Mouse (Mus musculus) limb, embryonic 15.5 days (tissue): ENCODE data around the gene Rnf169. TPM values are rescaled to one million over a fixed set of nuclear protein-coding genes. Genes with fewer than 3 reads are reported as not detected.
"Not testable (repeated sequence)": the region's sequence is repeated elsewhere in the genome, so short reads cannot be mapped to it uniquely, and the experiment has no call there.

ENCODE experiments used
- ATAC-seq: fragments of 200-750 bp; cut with Nextera tagmentation; 2 replicates; pipeline ENCODE4 v1.8.0; 2017; ENCODE audit warnings: low read depth, moderate TSS enrichment; ENCODE audit not compliant: insufficient number of reproducible peaks, low FRiP score, low TSS enrichment
- H3K27ac ChIP-seq: fragments of 300-500 bp; sonication (generic); 2 replicates; pipeline ENCODE4 v1.5.1; 2015; ENCODE audit warnings: moderate library complexity, mild to moderate bottlenecking, inconsistent platforms
- H3K27me3 ChIP-seq: fragments of 300-500 bp; sonication (generic); 2 replicates; pipeline ENCODE4 v1.6.1; 2015; ENCODE audit warnings: inconsistent platforms
- H3K36me3 ChIP-seq: fragments of 300-500 bp; sonication (generic); 2 replicates; pipeline ENCODE4 v1.6.1; 2015; ENCODE audit warnings: inconsistent platforms
- H3K4me1 ChIP-seq: fragments of 300-500 bp; sonication (generic); 2 replicates; pipeline ENCODE4 v1.6.1; 2015; ENCODE audit warnings: inconsistent platforms
- H3K4me2 ChIP-seq: fragments of 300-500 bp; sonication (generic); 2 replicates; pipeline ENCODE4 v1.6.1; 2015; ENCODE audit warnings: mild to moderate bottlenecking, inconsistent platforms
- H3K4me3 ChIP-seq: fragments of 300-500 bp; sonication (generic); 2 replicates; pipeline ENCODE4 v1.5.1; 2015; ENCODE audit warnings: mild to moderate bottlenecking, inconsistent platforms
- H3K9ac ChIP-seq: fragments of 300-500 bp; sonication (generic); 2 replicates; pipeline ENCODE4 v1.6.1; 2015; ENCODE audit warnings: inconsistent platforms
- H3K9me3 ChIP-seq: fragments of 300-500 bp; sonication (generic); 2 replicates; pipeline ENCODE4 v1.6.1; 2016; ENCODE audit warnings: inconsistent platforms
- WGBS: fragments of 180-500 bp; shearing (Covaris S2); methylation state at CpG from one replicate; pipeline ENCODE4 v1.1.7; 2015; 5-methylcytosine and 5-hydroxymethylcytosine counted together
- polyA plus RNA-seq: library from polyadenylated mRNA; unstranded; fragments of >200 nt; fragmentation: Nextera tagmentation; extraction: Ambion mirVana; gene quantifications from 2 replicates; pipeline ENCODE4 v1.2.1, GENCODE M21; 2015

Rnf169 gene
- polyA plus RNA-seq, 1 experiment from 2014 or later: 5.4 TPM

DNA sequence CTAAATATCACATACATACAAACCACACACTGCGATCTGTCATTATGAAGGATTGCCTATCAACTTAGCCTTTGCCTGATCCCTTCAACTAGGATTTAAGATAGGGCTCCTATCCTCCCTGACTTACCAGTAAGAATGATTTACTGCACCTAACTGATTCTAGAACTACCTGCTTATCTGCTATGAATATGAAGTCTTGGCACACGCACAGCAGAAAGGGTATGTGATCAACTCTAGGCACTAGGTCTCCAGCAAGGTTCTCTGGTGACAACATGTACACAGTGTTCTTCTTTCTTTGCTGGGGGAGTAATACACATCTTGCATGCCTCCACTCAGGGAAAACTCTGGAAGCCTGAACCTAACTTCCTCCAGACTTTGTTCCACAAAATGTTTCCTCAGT is 18.7 kb downstream of the Rnf169 start:
- Histone ChIP-seq H3K9ac (no peak overlapping the region), H3K4me2 (no peak overlapping the region), H3K4me1 (peaks cover 30% of the 10 kb centered on the region), H3K4me3 (no peak overlapping the region), H3K36me3 (no peaks in the 10 kb centered on the region), H3K27ac (no peak overlapping the region), H3K9me3 (no peaks in the 10 kb centered on the region), H3K27me3 (no peaks in the 10 kb centered on the region)
- 84% methylated on average over 2 of the region's 2 CpGs for WGBS
- ATAC-seq: no peak

DNA sequence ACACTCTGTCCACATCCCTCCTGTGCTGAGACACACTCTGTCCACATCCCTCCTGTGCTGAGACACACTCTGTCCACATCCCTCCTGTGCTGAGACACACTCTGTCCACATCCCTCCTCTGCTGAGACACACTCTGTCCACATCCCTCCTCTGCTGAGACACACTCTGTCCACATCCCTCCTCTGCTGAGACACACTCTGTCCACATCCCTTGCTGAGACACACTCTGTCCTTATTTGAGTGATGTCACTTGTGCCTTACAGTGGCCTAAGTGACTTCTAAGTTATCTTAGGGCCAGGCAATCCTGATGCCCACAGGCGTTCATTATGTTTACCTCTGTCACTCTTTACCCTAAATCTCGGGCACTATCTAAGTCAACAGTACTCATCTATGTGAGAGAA is 19.7 kb downstream of the Rnf169 start:
- not testable (repeated sequence) for H3K9ac ChIP-seq, H3K9me3 ChIP-seq, H3K4me2 ChIP-seq, ATAC-seq, H3K4me3 ChIP-seq, H3K27ac ChIP-seq, H3K27me3 ChIP-seq, H3K36me3 ChIP-seq
- 75% methylated on average over 2 of the region's 2 CpGs for WGBS
- peaks cover 22% of the 10 kb centered on the region for H3K4me1 ChIP-seq

DNA sequence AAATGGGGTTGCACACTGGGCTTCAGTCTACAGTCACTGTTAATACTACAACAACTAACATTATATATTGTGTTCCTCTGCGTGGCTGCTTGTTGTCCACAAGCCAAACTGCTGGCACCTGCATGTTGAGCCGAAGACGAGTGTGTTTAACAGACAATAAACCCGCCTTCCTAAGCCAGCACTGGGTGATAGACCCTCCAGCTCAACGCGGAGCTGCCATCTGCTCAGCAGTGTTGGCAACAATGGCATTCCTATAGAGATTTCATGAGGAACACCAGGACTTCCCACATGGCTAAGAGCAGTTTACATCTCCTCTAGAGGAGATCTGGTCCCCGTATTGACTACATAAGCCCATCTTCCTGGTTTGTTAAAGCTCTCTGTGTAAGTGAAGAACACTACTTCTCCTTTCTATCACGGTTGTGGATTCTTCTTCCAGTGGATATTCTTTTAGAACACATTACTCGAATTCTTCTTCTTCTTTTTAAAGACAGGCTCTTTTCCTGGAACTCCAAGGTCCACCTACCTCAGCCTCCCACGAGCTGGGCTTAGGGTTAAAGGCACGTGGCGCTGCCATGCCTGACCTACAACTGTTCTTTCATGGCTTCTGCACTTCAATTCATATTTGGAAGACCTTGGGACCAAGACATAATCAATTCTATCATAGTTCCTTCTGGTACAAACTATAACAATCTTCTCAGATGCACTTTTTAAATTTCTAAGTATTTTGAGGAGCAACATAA is 22.9 kb downstream of the Rnf169 start:
- H3K9me3 ChIP-seq: no peaks in the 10 kb centered on the region
- H3K4me2 ChIP-seq: no peak overlapping the region
- no peak overlapping the region for H3K9ac ChIP-seq
- no peaks in the 10 kb centered on the region for H3K27me3 ChIP-seq
- peaks cover 9% of the 10 kb centered on the region; the same call in 1 of the 2 replicates for H3K4me1 ChIP-seq
- 73% methylated on average over 12 of the region's 12 CpGs for WGBS
- no peak overlapping the region for H3K27ac ChIP-seq
- H3K4me3 ChIP-seq: no peak overlapping the region
- H3K36me3 ChIP-seq: no peaks in the 10 kb centered on the region
- no peak for ATAC-seq

DNA sequence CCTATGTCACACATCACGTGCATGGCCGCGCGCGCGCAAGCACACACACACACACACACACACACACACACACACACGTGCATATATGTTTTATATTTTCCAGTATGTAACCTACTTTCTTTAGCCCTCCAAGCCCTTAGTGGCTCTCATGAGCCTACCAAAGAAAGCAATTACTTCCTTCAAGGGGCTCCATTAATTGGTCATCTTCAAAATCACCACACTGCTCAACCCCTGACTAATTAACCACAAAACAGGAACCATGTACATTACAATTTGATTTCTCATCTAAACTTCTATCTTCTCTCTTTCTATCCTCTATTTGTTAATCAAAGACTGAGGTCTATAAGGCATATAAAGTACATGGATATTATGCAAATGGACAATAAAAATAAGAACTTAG is 24.2 kb downstream of the Rnf169 start:
- no peak overlapping the region for H3K27ac ChIP-seq
- peaks cover 3% of the 10 kb centered on the region; the same call in 1 of the 2 replicates for H3K36me3 ChIP-seq
- no peak overlapping the region for H3K4me2 ChIP-seq
- H3K9me3 ChIP-seq: no peaks in the 10 kb centered on the region
- ATAC-seq: no peak
- peaks cover 8% of the 10 kb centered on the region; the same call in 1 of the 2 replicates for H3K4me1 ChIP-seq
- WGBS: 93% methylated on average over 7 of the region's 7 CpGs
- H3K27me3 ChIP-seq: no peaks in the 10 kb centered on the region
- H3K4me3 ChIP-seq: no peak overlapping the region
- no peak overlapping the region for H3K9ac ChIP-seq

DNA sequence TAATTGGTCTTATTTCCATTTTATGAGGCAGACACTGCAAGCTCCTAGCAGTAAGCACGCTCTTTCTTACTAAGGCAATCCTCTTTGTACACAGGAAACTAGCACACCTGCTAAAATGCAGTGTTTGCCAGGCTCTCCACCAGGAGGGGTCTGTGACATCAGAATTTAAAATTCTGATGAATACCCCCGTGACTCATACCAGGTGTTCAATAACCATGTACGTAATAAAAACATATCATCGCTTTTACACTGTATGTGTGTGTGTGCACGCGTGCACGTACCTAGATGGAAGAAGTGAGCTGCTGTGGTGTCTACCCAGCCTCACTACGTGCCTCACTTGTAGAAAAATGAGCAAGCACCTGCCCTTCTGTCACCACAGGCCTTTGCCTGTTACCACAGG is 26.0 kb downstream of the Rnf169 start:
- Histone ChIP-seq H3K9ac (no peak overlapping the region), H3K4me2 (no peak overlapping the region), H3K27ac (no peak overlapping the region), H3K4me3 (no peak overlapping the region), H3K27me3 (no peaks in the 10 kb centered on the region), H3K4me1 (peaks cover 8% of the 10 kb centered on the region; the same call in 1 of the 2 replicates), H3K36me3 (peaks cover 3% of the 10 kb centered on the region; the same call in 1 of the 2 replicates), H3K9me3 (no peaks in the 10 kb centered on the region)
- WGBS: 72% methylated on average over 8 of the region's 8 CpGs
- ATAC-seq: no peak

DNA sequence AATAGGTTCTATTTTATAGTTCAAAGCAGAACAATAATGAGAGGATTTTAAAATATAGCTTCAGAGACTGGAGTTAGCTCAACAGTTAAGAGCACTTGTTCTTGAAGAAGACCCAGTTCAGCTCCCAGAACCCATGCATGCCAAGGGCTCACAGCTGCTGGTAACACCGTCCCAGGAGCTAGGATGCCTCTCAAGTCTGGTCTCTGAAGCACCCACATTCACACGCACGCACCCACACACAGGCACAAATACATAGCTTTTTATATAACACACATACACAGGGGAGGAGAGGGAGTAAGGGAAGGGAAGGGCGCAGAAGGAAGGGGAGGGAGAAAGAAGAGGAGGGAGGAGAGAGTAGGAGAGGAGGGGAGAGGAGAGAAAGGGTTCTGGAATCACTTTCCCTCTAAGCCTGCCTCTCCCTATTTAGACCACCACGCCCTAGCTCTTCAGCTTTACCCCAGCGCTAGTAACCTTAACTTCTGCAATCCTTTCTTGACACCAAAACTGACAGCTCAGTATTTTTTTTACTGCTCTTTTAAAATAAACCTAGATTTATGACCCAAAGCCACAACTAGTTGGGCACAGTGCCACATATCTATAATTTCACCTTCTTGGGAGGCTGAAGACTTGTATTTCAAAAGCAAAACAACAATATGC is 26.7 kb downstream of the Rnf169 start:
- Histone ChIP-seq H3K4me1 (peaks cover 8% of the 10 kb centered on the region; the same call in 1 of the 2 replicates), H3K9ac (no peak overlapping the region), H3K4me3 (no peak overlapping the region), H3K27me3 (no peaks in the 10 kb centered on the region), H3K9me3 (no peaks in the 10 kb centered on the region), H3K36me3 (peaks cover 3% of the 10 kb centered on the region; the same call in 1 of the 2 replicates), H3K27ac (no peak overlapping the region), H3K4me2 (no peak overlapping the region)
- no peak for ATAC-seq
- 65% methylated on average over 6 of the region's 6 CpGs for WGBS

DNA sequence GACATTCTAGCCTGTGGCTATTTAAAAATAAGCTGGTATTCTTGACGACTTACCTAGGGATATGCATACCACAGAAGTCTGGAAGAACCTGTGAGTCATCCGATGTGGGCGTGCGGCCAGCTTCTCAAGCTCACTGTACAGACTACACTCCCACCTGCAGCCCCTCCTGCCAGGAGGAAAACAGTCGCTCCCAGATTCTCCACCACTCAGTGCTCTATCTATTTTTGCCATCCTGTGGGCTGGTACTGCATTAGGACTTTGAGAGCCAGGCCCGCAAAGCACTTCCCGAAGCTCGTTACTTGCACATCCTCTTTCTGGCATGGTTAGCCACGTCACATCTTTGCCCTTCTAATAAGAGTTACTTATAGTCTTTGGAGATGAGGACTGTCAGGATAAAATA is 32.9 kb downstream of the Rnf169 start:
- no peak overlapping the region for H3K27ac ChIP-seq
- H3K9me3 ChIP-seq: no peaks in the 10 kb centered on the region
- 77% methylated on average over 9 of the region's 9 CpGs for WGBS
- no peak overlapping the region for H3K4me2 ChIP-seq
- H3K4me1 ChIP-seq: no peaks in the 10 kb centered on the region
- ATAC-seq: no peak
- H3K27me3 ChIP-seq: no peaks in the 10 kb centered on the region
- H3K36me3 ChIP-seq: peaks cover 55% of the 10 kb centered on the region
- no peak overlapping the region for H3K9ac ChIP-seq
- H3K4me3 ChIP-seq: no peak overlapping the region

DNA sequence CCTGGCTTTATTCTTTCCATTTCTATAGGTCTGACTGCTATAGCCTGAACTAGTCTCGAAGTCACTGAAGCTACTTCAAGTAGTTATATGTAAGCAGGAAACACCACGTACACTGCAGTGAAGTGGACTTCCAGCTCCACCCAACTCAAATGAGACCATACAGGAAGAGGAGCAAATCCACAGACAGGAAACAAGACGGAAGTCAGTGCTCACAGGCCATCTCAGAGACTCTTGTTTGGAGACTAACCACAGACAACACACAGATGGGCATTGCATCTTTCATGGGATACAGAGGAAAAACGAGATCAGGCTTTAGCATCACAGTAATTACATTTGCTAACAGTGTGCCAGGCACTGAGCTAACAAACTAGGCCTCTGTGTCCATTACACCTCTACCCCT is 33.9 kb downstream of the Rnf169 start:
- Histone ChIP-seq H3K27ac (no peak overlapping the region), H3K9me3 (no peaks in the 10 kb centered on the region), H3K9ac (no peak overlapping the region), H3K4me2 (no peak overlapping the region), H3K4me3 (no peak overlapping the region), H3K36me3 (peaks cover 59% of the 10 kb centered on the region), H3K27me3 (no peaks in the 10 kb centered on the region), H3K4me1 (no peaks in the 10 kb centered on the region)
- 90% methylated on average over 4 of the region's 4 CpGs for WGBS
- no peak for ATAC-seq

DNA sequence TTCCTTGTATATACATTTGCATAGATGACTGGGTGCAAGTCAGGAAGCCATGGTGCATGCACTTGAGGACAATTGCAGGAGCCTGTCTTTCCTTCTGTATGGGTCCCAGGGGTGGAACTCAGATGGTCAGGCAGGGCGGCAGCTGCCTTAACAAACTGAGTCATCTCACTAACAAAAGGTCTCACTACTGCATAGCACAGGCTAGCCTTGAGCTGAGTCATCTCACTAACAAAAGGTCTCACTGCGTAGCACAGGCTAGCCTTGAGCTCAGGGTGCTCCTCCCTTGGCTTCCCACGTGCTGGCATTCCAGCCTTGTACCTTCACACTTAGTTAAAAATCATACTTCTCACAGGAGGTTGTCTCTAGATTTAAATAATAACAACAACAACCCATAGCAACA is 34.3 kb downstream of the Rnf169 start:
- peaks cover 64% of the 10 kb centered on the region for H3K36me3 ChIP-seq
- no peak for ATAC-seq
- H3K4me3 ChIP-seq: no peak overlapping the region
- H3K9me3 ChIP-seq: no peaks in the 10 kb centered on the region
- H3K27ac ChIP-seq: no peak overlapping the region
- H3K4me1 ChIP-seq: no peaks in the 10 kb centered on the region
- H3K27me3 ChIP-seq: no peaks in the 10 kb centered on the region
- no peak overlapping the region for H3K9ac ChIP-seq
- whole genome bisulfite sequencing: 96% methylated on average over 3 of the region's 3 CpGs
- no peak overlapping the region for H3K4me2 ChIP-seq

DNA sequence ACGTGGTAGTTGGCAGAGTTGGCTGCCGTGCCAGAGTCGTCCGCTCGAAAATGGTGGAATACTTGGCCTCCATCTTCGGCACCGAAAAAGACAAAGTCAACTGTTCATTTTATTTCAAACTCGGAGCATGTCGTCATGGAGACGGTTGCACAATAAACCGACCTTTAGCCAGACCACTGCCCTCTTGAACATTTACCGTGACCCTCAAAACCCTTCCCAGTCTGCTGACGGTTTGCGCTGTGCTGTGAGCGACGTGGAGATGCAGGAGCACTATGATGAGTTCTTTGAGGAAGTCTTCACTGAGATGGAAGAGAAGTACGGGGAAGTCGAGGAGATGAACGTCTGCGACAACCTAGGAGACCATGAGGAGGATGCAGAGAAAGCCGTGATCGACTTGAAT is 35.2 kb downstream of the Rnf169 start:
- peaks cover 73% of the 10 kb centered on the region for H3K36me3 ChIP-seq
- H3K9ac ChIP-seq, H3K27me3 ChIP-seq, H3K9me3 ChIP-seq, H3K27ac ChIP-seq, ATAC-seq, H3K4me3 ChIP-seq, H3K4me2 ChIP-seq, H3K4me1 ChIP-seq: not testable (repeated sequence)
- WGBS: 96% methylated on average over 22 of the region's 22 CpGs

DNA sequence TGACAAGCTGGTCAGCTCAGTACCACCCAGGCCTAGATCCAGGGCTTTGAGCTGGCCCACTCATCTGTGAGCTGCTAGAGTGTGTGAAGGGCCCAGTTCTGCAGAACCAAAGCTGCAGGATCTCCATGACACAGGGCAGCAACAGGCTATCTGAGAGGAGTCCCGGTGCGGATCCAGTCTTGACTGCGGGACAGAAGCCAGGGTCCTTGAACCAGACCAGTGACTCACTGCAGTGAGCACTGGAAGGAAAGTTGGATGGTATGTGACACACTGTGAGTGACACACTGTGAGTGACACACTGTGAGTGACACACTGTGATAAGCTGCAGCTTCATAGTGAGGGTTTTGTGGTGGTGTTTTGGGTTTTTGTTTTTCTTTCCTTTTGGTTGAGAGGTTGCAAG is 35.7 kb downstream of the Rnf169 start:
- Histone ChIP-seq H3K27ac (no peak overlapping the region), H3K9me3 (no peaks in the 10 kb centered on the region), H3K4me3 (no peak overlapping the region), H3K4me1 (no peaks in the 10 kb centered on the region), H3K27me3 (no peaks in the 10 kb centered on the region), H3K4me2 (no peak overlapping the region), H3K36me3 (peaks cover 78% of the 10 kb centered on the region), H3K9ac (no peak overlapping the region)
- no peak for ATAC-seq
- WGBS: 99% methylated on average over 3 of the region's 3 CpGs

DNA sequence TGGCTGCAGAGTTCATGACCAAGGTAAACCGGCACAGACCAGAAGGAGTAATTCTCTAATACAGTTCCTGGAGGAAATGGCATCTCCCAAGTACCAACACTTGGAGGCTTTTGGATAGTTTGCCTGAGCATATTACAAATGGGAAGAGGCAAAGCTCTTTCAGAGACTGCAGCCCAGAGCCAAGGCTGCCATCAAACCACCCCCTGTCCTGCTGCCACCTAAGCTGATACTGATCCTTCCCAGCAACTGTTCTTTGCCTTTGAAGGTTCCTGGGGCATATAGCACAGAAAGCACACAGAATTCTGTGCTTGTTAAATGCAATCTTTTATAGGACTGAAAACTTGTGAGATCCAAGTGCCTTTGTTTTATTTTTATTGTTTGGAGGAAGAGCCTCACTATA is 39.6 kb downstream of the Rnf169 start:
- 100% methylated on average over 1 of the region's 1 CpGs for WGBS
- Histone ChIP-seq H3K9ac (no peak overlapping the region), H3K4me3 (no peak overlapping the region), H3K27me3 (no peaks in the 10 kb centered on the region), H3K4me1 (no peaks in the 10 kb centered on the region), H3K4me2 (no peak overlapping the region), H3K36me3 (peaks cover 67% of the 10 kb centered on the region), H3K27ac (no peak overlapping the region), H3K9me3 (no peaks in the 10 kb centered on the region)
- ATAC-seq: no peak
